Mouse (Mus musculus): ENCODE results near the gene Fer. TPM values are rescaled to one million over a fixed set of nuclear protein-coding genes. Genes with fewer than 3 reads are reported as not detected.

Fer gene
- 33.2 and 34.5 TPM in 2 replicates for polyA plus RNA-seq (2014; fragmentation: Nextera tagmentation; extraction: Ambion mirVana)

DNA sequence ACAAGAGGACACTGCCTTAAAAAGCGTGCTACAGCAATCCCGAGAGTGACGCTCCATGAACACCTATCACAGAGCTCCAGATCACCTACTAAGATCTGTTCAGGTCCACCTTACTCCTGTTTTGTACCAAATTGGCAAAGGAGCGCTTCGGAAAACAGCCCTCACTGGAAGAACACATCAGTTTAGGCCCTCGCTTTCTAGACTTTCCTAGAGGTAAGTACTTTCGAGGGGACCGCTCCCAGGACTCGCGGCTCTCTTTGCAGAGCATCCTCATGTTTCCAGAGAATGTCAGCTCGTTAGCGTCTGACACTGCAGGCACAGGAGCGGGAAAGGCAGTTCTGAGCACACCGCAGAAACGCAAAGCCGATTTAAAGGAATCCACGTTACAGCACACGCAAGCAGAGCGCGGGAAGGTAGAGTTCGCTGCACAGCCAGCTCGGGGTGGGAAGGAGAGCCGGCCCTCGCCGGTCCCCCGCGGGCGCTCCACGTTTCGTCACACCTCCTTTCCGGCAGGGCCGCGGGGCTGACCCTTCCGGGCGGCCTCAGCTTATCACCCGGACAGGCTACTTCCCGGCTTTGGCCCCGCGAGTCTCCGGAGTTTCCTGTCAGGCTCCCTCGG lies at the start of gene Fer:
Gene Fer, plus strand, starts transcription at position 51 of the 619 bp plus-strand sequence.
- Histone ChIP-seq H3K27me3 (ENCODE audit: control insufficient read depth, insufficient read depth, low read length) (no peaks in the 10 kb centered on the region), H3K4me2 (peak within 1 kb of the TSS; percentile 79), H3K36me3 (ENCODE audit: control insufficient read depth, insufficient read depth, low read length) (no peaks in the 10 kb centered on the region), H3K9me3 (ENCODE audit: control insufficient read depth, low read length) (no peaks in the 10 kb centered on the region), H3K27ac (ENCODE audit: low read depth, low read length) (no peak within 1 kb of the TSS), H3K4me3 (ENCODE audit: low read depth, low read length) (peak within 1 kb of the TSS; percentile 86), H3K9ac (ENCODE audit: low read length) (peak within 1 kb of the TSS; percentile 84), H3K4me1 (ENCODE audit: control insufficient read depth, insufficient read depth, low read length) (peaks cover 9% of the 10 kb centered on the region)
- DNase-seq (ENCODE audit: low spot score, missing footprints) (no peak), ATAC-seq (ENCODE audit: low FRiP score) (peak; percentile 64)
- 1% methylated on average over 39 of the region's 41 CpGs for WGBS

DNA sequence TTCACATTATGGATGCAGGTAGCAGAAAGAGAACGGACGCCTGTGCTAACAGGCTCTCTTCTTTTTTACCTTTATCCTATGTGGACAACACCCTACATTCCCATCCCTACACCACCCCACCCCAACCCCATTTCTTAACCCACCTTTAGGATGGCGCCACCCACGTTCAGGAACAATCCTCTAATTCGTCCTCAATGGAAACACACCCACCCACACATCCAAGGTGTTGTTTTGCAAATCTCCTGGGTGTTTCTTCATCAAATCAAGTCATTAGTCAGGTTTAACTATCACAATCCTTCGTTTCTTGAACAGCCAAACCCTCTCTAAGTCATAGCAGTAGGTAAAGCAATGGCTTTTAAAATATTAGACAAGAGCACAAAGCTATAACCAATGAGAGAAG lies 49.3 kb upstream of the Fer start:
- Histone ChIP-seq H3K27me3 (ENCODE audit: control insufficient read depth, insufficient read depth, low read length) (no peaks in the 10 kb centered on the region), H3K4me3 (ENCODE audit: low read depth, low read length) (no peak overlapping the region), H3K9ac (ENCODE audit: low read length) (no peak overlapping the region), H3K4me2 (no peak overlapping the region), H3K4me1 (ENCODE audit: control insufficient read depth, insufficient read depth, low read length) (peaks cover 4% of the 10 kb centered on the region; the same call in 1 of the 2 replicates), H3K36me3 (ENCODE audit: control insufficient read depth, insufficient read depth, low read length) (no peaks in the 10 kb centered on the region), H3K9me3 (ENCODE audit: control insufficient read depth, low read length) (no peaks in the 10 kb centered on the region), H3K27ac (ENCODE audit: low read depth, low read length) (no peak overlapping the region)
- ATAC-seq (ENCODE audit: low FRiP score) (no peak), DNase-seq (ENCODE audit: low spot score, missing footprints) (peak; percentile 51)
- 87% methylated on average over 6 of the region's 6 CpGs for WGBS

GRCm38 (mm10) chr17:63818444-63819027 lies 44.3 kb upstream of the Fer start:
- H3K4me1 ChIP-seq (ENCODE audit: control insufficient read depth, insufficient read depth, low read length), result no peaks in the 10 kb centered on the region
- no peak for ATAC-seq (ENCODE audit: low FRiP score)
- H3K4me2 ChIP-seq, result no peak overlapping the region
- H3K4me3 ChIP-seq (ENCODE audit: low read depth, low read length), result no peak overlapping the region
- no peak for DNase-seq (ENCODE audit: low spot score, missing footprints)
- H3K27ac ChIP-seq (ENCODE audit: low read depth, low read length), result no peak overlapping the region
- H3K27me3 ChIP-seq (ENCODE audit: control insufficient read depth, insufficient read depth, low read length), result no peaks in the 10 kb centered on the region
- no peaks in the 10 kb centered on the region for H3K36me3 ChIP-seq (ENCODE audit: control insufficient read depth, insufficient read depth, low read length)
- H3K9me3 ChIP-seq (ENCODE audit: control insufficient read depth, low read length), result no peaks in the 10 kb centered on the region
- WGBS, result 84% methylated on average over 10 of the region's 10 CpGs
- H3K9ac ChIP-seq (ENCODE audit: low read length), result no peak overlapping the region

DNA sequence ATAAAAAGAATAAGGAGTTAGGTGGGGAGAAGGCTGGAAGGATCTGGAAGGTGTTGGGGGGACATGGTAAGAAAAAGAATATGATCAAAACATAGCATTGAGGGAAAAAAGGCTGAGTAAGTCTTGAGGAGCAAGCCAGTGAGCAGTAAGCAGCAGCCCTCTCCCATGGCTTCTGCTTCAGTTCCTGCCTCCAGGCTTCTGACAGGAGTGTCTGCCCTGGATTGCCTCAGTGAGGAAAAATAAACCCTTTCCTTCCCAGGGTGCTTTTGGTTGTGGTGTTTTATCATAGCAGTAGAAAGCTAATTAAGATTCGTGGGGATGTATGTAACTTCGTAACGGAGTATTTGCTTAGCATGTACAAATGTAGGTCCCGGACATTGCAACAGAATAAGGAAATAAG lies 38.7 kb upstream of the Fer start:
- 93% methylated on average over 4 of the region's 4 CpGs for WGBS
- Histone ChIP-seq H3K36me3 (ENCODE audit: control insufficient read depth, insufficient read depth, low read length) (no peaks in the 10 kb centered on the region), H3K4me2 (no peak overlapping the region), H3K27ac (ENCODE audit: low read depth, low read length) (no peak overlapping the region), H3K4me3 (ENCODE audit: low read depth, low read length) (no peak overlapping the region), H3K27me3 (ENCODE audit: control insufficient read depth, insufficient read depth, low read length) (no peaks in the 10 kb centered on the region), H3K9me3 (ENCODE audit: control insufficient read depth, low read length) (no peaks in the 10 kb centered on the region), H3K9ac (ENCODE audit: low read length) (no peak overlapping the region), H3K4me1 (ENCODE audit: control insufficient read depth, insufficient read depth, low read length) (no peaks in the 10 kb centered on the region)
- DNase-seq (ENCODE audit: low spot score, missing footprints) (peak; percentile 56), ATAC-seq (ENCODE audit: low FRiP score) (no peak)

DNA sequence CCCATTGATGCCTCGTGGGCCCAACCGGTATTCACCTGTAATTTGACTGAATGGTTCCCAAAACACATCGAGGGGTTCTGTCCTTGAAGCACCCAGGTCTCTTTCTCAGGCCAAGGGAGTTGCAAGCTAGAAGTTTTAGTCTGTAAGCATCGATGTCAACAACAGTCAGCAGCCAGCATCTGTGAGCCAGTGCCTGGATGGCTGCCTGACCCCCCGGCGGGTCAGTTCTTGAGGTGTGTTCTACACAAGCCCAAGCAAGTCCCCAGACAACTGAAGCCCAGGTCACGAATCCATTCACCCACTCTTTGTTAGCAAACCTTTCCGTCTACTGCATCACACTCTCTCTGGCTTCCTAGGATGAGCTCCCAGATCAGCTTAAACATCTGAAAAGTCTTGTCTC lies 36.7 kb upstream of the Fer start:
- ATAC-seq (ENCODE audit: low FRiP score) (no peak), DNase-seq (ENCODE audit: low spot score, missing footprints) (no peak)
- WGBS, result 85% methylated on average over 8 of the region's 8 CpGs

DNA sequence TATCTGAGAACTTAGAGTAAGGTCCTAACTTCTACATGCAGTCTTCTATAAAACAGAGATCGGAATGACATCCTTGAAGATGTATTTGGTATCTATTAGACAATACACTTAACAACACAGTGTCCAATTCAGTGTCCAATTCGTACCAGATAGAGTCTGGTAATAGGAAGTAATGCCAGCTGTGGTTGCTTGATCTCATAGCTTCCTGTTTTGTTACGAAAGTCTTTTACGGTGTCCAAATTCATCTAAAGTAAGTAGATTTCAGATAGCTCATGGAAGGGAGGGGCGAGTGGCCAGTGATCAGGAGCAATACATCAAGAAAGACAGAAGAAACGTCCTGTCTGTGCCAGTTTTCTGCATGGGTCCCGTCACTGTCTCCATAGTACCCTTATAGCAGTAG lies 36.1 kb upstream of the Fer start:
- DNase-seq (ENCODE audit: low spot score, missing footprints) (peak; percentile 44), ATAC-seq (ENCODE audit: low FRiP score) (no peak)
- no peaks in the 10 kb centered on the region for H3K36me3 ChIP-seq (ENCODE audit: control insufficient read depth, insufficient read depth, low read length)
- H3K27me3 ChIP-seq (ENCODE audit: control insufficient read depth, insufficient read depth, low read length), result no peaks in the 10 kb centered on the region
- H3K27ac ChIP-seq (ENCODE audit: low read depth, low read length), result no peak overlapping the region
- no peak overlapping the region for H3K4me2 ChIP-seq
- WGBS, result 93% methylated on average over 7 of the region's 7 CpGs
- H3K4me1 ChIP-seq (ENCODE audit: control insufficient read depth, insufficient read depth, low read length), result no peaks in the 10 kb centered on the region
- H3K9me3 ChIP-seq (ENCODE audit: control insufficient read depth, low read length), result no peaks in the 10 kb centered on the region
- no peak overlapping the region for H3K9ac ChIP-seq (ENCODE audit: low read length)
- no peak overlapping the region for H3K4me3 ChIP-seq (ENCODE audit: low read depth, low read length)

More for the DNA sequence above, 36.7 kb upstream of the Fer start:
- Histone ChIP-seq H3K36me3 (ENCODE audit: control insufficient read depth, insufficient read depth, low read length) (no peaks in the 10 kb centered on the region), H3K9me3 (ENCODE audit: control insufficient read depth, low read length) (no peaks in the 10 kb centered on the region), H3K4me2 (no peak overlapping the region), H3K4me3 (ENCODE audit: low read depth, low read length) (no peak overlapping the region), H3K9ac (ENCODE audit: low read length) (no peak overlapping the region), H3K27ac (ENCODE audit: low read depth, low read length) (no peak overlapping the region), H3K27me3 (ENCODE audit: control insufficient read depth, insufficient read depth, low read length) (no peaks in the 10 kb centered on the region), H3K4me1 (ENCODE audit: control insufficient read depth, insufficient read depth, low read length) (no peaks in the 10 kb centered on the region)

- H3K27me3 ChIP-seq (ENCODE audit: control insufficient read depth, insufficient read depth, low read length), result no peaks in the 10 kb centered on the region
- no peak overlapping the region for H3K9ac ChIP-seq (ENCODE audit: low read length)
- no peak overlapping the region for H3K27ac ChIP-seq (ENCODE audit: low read depth, low read length)
- ATAC-seq (ENCODE audit: low FRiP score) (no peak), DNase-seq (ENCODE audit: low spot score, missing footprints) (no peak)
- H3K4me2 ChIP-seq, result no peak overlapping the region
- H3K4me1 ChIP-seq (ENCODE audit: control insufficient read depth, insufficient read depth, low read length), result 0 out of 2 replicates have a peak, but pooled peaks cover 3% of the 10 kb centered on the region
- no peaks in the 10 kb centered on the region for H3K9me3 ChIP-seq (ENCODE audit: control insufficient read depth, low read length)
- no peaks in the 10 kb centered on the region for H3K36me3 ChIP-seq (ENCODE audit: control insufficient read depth, insufficient read depth, low read length)
- 72% methylated on average over 5 of the region's 5 CpGs for WGBS
- H3K4me3 ChIP-seq (ENCODE audit: low read depth, low read length), result no peak overlapping the region
Observed at GRCm38 (mm10) chr17:63828561-63829332, 34.1 kb upstream of the Fer start.

DNA sequence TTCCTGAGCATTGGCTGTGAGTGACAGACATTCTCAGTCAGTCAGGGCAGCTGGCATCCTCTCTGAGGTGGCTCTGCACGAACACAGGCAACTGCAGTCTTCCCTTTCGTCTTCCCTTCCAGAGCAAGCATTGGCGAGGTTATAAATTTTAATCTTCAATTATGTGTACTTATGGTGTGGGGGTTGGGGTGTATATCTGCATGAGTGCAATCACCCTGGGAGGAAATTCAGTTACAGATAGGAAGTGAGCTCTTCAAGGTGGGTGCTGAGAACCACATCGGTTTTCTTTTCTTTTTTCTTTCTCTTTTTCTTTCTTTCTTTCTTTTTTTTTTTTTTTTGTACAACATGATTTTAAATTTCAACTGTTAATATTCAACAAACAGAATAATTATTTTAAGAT lies 31.3 kb upstream of the Fer start:
- WGBS, result 73% methylated on average over 4 of the region's 4 CpGs
- peak; percentile 46; the same call in 1 of the 2 replicates for ATAC-seq (ENCODE audit: low FRiP score)
- Histone ChIP-seq H3K27ac (ENCODE audit: low read depth, low read length) (no peak overlapping the region), H3K9me3 (ENCODE audit: control insufficient read depth, low read length) (no peaks in the 10 kb centered on the region), H3K36me3 (ENCODE audit: control insufficient read depth, insufficient read depth, low read length) (no peaks in the 10 kb centered on the region), H3K4me2 (no peak overlapping the region), H3K4me1 (ENCODE audit: control insufficient read depth, insufficient read depth, low read length) (0 out of 2 replicates have a peak, but pooled peaks cover 3% of the 10 kb centered on the region), H3K9ac (ENCODE audit: low read length) (no peak overlapping the region), H3K4me3 (ENCODE audit: low read depth, low read length) (no peak overlapping the region), H3K27me3 (ENCODE audit: control insufficient read depth, insufficient read depth, low read length) (no peaks in the 10 kb centered on the region)
- no peak for DNase-seq (ENCODE audit: low spot score, missing footprints)

DNA sequence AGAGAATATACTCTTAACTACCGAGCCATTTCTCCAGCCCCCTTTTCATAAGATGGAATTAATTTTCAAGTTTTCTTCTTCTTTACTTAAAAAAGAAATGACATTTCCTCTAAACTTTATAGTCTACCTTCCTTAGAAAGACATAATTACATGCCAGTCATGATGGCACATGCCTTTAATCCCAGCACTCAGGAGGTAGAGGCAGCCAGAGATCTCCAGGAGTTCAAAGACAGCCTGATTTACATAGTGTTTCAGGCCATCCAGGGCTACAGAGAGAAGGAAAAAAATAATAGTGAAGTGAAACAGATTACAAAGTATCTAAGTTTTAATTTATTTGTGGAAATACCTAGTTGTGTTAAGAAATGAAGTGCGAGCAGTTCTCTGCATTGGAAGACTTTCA lies 26.6 kb upstream of the Fer start:
- H3K4me1 ChIP-seq (ENCODE audit: control insufficient read depth, insufficient read depth, low read length), result 0 out of 2 replicates have a peak, but pooled peaks cover 3% of the 10 kb centered on the region
- H3K4me3 ChIP-seq (ENCODE audit: low read depth, low read length), result no peak overlapping the region
- H3K27me3 ChIP-seq (ENCODE audit: control insufficient read depth, insufficient read depth, low read length), result no peaks in the 10 kb centered on the region
- DNase-seq (ENCODE audit: low spot score, missing footprints), result no peak
- no peak for ATAC-seq (ENCODE audit: low FRiP score)
- H3K4me2 ChIP-seq, result no peak overlapping the region
- 92% methylated on average over 2 of the region's 2 CpGs for WGBS
- no peaks in the 10 kb centered on the region for H3K9me3 ChIP-seq (ENCODE audit: control insufficient read depth, low read length)
- no peak overlapping the region for H3K27ac ChIP-seq (ENCODE audit: low read depth, low read length)
- no peak overlapping the region for H3K9ac ChIP-seq (ENCODE audit: low read length)
- no peaks in the 10 kb centered on the region for H3K36me3 ChIP-seq (ENCODE audit: control insufficient read depth, insufficient read depth, low read length)
